Mouse (Mus musculus): ENCODE results near the gene Acacb. TPM values are rescaled to one million over a fixed set of nuclear protein-coding genes. Genes with fewer than 3 reads are reported as not detected.

The Acacb gene
- total RNA-seq (2014; fragmentation: Nextera tagmentation) (0.45 and 1.7 TPM in 2 replicates), total RNA-seq (2017) (0.10 and 0.13 TPM in 2 replicates)

- no peak for ATAC-seq (replicated peaks; ENCODE audit: poor library complexity, severe bottlenecking)
Observed at GRCm38 (mm10) chr5:114146028-114146888, at the start of gene Acacb. Gene Acacb, plus strand, starts transcription at chr5:114146535.

GRCm38 (mm10) chr5:114099709-114100389 is 46.5 kb upstream of the Acacb start:
- peak; percentile 98 for ATAC-seq (replicated peaks; ENCODE audit: poor library complexity, severe bottlenecking)

- peak; percentile 10; the same call in 1 of the 2 replicates for ATAC-seq (replicated peaks; ENCODE audit: poor library complexity, severe bottlenecking)
Observed at GRCm38 (mm10) chr5:114100390-114101099, 45.8 kb upstream of the Acacb start.

GRCm38 (mm10) chr5:114101873-114102272 is 44.5 kb upstream of the Acacb start:
- ATAC-seq (replicated peaks; ENCODE audit: poor library complexity, severe bottlenecking) = no peak

- peak; percentile 28; the same call in 1 of the 2 replicates for ATAC-seq (replicated peaks; ENCODE audit: poor library complexity, severe bottlenecking)
Observed at GRCm38 (mm10) chr5:114102807-114103206, 43.5 kb upstream of the Acacb start.

- ATAC-seq (replicated peaks; ENCODE audit: poor library complexity, severe bottlenecking) = no peak
Observed at GRCm38 (mm10) chr5:114106391-114106935, 39.9 kb upstream of the Acacb start.

GRCm38 (mm10) chr5:114113334-114113733 is 33.0 kb upstream of the Acacb start:
- no peak for ATAC-seq (replicated peaks; ENCODE audit: poor library complexity, severe bottlenecking)

GRCm38 (mm10) chr5:114115030-114115429 is 31.3 kb upstream of the Acacb start:
- peak; percentile 88 for ATAC-seq (replicated peaks; ENCODE audit: poor library complexity, severe bottlenecking)

- no peak for ATAC-seq (replicated peaks; ENCODE audit: poor library complexity, severe bottlenecking)
Observed at GRCm38 (mm10) chr5:114116586-114116985, 29.7 kb upstream of the Acacb start.

GRCm38 (mm10) chr5:114119806-114120205 is 26.5 kb upstream of the Acacb start:
- no peak for ATAC-seq (replicated peaks; ENCODE audit: poor library complexity, severe bottlenecking)

- ATAC-seq (replicated peaks; ENCODE audit: poor library complexity, severe bottlenecking) = no peak
Observed at GRCm38 (mm10) chr5:114126008-114126407, 20.3 kb upstream of the Acacb start.

GRCm38 (mm10) chr5:114126499-114127244 is 19.7 kb upstream of the Acacb start:
- ATAC-seq (replicated peaks; ENCODE audit: poor library complexity, severe bottlenecking) = no peak

GRCm38 (mm10) chr5:114127374-114128349 is 18.7 kb upstream of the Acacb start, which contains the start of gene Alkbh2:
Gene Alkbh2, minus strand, starts transcription at chr5:114128218.
- peak; percentile 54 for ATAC-seq (replicated peaks; ENCODE audit: poor library complexity, severe bottlenecking)

- no peak for ATAC-seq (replicated peaks; ENCODE audit: poor library complexity, severe bottlenecking)
Observed at GRCm38 (mm10) chr5:114129550-114130210, 16.7 kb upstream of the Acacb start.

GRCm38 (mm10) chr5:114130211-114130605 is 16.1 kb upstream of the Acacb start, which contains the start of gene Ung:
Gene Ung, plus strand, starts transcription at chr5:114130386.
- ATAC-seq (replicated peaks; ENCODE audit: poor library complexity, severe bottlenecking) = no peak

GRCm38 (mm10) chr5:114130698-114131520 is 15.4 kb upstream of the Acacb start:
- peak; percentile 76 for ATAC-seq (replicated peaks; ENCODE audit: poor library complexity, severe bottlenecking)

GRCm38 (mm10) chr5:114131521-114131840 is 14.9 kb upstream of the Acacb start:
- peak; percentile 6; the same call in 1 of the 2 replicates for ATAC-seq (replicated peaks; ENCODE audit: poor library complexity, severe bottlenecking)
